Mouse (Mus musculus) brain, adult 2 months (tissue): Measurements from ENCODE around the gene Apoa5.
A peak's percentile ranks its signal among the peaks of the same experiment; 100 is the strongest.

ENCODE experiments used
- DNase-seq: peaks from one replicate; pipeline ENCODE4 v3.0.0; 2011; ENCODE audit warnings: low read depth, low spot score

The Apoa5 gene

GRCm38 (mm10) chr9:46268343-46268873 is at the start of gene Apoa5:
TSS of gene Apoa5 (plus strand) at chr9:46268633.
- no peak for DNase-seq

DNA sequence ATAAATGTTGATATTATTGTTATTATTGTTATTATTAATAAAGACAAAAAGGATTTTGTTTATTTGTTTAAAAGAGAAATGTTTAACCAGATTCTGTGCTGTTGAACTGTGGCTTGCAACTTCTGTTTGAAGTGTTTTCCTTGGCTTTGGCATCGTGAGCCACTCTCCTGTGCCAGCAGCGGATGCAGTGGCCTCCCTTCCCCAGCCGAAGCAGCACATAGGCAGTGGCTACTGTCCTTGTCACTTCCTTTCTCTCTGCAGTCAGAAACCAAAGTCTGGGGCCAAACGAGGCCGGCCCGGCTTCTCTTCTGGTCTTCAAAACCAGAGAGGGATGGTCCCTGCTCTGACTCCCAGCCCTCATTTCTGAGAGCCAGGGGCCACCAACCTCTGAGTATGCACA is 45.3 kb upstream of the Apoa5 start:
- no peak for DNase-seq

- DNase-seq = no peak
Observed at GRCm38 (mm10) chr9:46224101-46224500, 44.3 kb upstream of the Apoa5 start.

- DNase-seq = no peak
Observed at GRCm38 (mm10) chr9:46224945-46225660, 43.3 kb upstream of the Apoa5 start.

DNA sequence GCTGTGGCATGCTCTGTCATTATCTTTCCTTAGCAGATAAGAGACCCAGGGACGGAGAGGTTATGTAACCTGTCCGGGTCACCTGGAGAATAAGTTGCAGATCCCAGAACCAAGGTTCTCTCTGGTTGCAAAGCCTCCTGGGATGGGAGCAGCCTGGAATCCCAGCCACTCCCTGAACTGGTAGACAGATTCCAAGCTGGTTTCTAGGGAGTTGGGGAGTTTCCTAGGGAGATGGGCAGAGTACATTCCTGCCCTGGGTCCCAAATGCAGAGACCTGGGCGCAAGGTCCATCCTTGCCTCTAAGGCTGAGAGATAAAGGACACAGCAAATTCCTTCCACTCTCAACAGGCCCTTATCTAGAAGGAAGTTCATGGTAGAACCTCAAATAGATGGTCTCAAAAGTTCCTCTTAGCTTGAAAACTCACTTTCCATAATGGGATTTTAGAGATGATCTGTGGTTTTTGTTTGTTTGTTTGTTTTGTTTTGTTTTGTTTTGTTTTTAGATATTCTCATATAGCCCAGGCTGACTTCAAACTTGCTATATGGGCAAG is 41.3 kb upstream of the Apoa5 start:
- no peak for DNase-seq

GRCm38 (mm10) chr9:46228491-46228890 is 39.9 kb upstream of the Apoa5 start, which contains the start of gene Apoa1:
TSS of gene Apoa1 (plus strand) at chr9:46228580.
- no peak for DNase-seq

DNA sequence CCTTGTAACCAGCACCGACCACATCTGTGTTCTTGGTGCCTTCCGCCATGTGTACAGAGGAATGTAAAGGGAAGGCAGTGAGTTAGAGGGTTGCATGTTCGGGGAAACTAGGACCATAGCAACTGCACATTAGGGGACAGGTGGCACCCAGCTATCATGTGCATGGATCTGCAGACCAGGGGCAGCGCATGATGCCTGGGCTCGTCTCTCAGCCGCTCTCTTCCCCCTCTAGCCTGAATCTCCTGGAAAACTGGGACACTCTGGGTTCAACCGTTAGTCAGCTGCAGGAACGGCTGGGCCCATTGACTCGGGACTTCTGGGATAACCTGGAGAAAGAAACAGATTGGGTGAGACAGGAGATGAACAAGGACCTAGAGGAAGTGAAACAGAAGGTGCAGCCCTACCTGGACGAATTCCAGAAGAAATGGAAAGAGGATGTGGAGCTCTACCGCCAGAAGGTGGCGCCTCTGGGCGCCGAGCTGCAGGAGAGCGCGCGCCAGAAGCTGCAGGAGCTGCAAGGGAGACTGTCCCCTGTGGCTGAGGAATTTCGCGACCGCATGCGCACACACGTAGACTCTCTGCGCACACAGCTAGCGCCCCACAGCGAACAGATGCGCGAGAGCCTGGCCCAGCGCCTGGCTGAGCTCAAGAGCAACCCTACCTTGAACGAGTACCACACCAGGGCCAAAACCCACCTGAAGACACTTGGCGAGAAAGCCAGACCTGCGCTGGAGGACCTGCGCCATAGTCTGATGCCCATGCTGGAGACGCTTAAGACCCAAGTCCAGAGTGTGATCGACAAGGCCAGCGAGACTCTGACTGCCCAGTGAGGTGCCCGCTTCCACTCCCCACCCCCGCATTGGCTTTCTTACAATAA is 38.6 kb upstream of the Apoa5 start:
- peak; percentile 98 for DNase-seq

DNA sequence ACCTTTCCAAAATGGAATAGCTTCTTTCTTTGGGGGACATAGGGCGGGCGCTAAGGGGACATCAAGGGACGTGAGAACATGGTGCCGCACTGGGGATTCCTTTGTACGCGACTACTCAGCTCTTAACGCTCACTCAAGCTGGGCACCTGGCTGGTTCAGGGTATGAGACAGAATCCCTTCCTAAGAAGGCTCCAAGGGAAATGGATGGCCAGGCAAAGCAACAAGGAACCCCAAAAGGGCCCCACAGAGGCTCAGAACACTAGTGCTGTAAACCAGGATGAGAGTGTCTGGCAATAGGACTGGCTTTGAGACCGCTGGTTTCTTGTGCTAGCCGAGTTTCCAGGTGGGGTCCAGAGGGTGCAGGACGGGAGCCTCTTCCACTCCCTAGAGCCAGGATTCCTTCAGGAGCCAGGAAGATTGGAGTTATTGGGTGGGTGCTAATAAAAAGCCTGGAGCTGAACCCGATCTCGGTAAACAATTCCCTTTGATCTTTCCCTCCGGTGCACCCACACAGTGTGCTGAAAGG is 37.9 kb upstream of the Apoa5 start:
- DNase-seq = no peak

- DNase-seq = peak; percentile 57
Observed at GRCm38 (mm10) chr9:46235196-46235595, 33.2 kb upstream of the Apoa5 start.

DNA sequence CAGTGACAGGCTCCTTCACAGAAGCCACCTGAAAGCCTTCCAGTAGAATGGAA is 33.0 kb upstream of the Apoa5 start, which contains the start of gene Apoc3:
Gene Apoc3, minus strand, starts transcription at position 41 of the 53 bp plus-strand sequence.
- DNase-seq = no peak

DNA sequence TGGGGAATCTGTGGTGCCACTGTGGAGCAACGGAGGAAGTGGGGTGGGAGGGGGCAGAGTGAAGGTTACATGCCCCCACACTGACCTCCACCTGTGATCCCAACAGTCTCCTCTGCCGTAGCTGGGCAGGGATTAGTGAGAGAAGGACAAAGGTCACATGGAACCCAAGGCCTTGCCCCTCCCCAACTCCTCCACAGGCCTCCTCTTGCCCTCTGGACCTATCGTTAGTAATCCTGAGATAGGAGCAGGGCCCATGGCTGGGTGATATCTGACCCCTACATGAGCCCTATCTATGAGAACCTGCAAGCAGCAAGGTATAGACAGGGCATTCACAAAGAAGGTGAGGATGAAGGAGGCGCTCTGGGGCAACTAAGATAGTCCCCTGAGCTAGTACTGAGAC is 32.8 kb upstream of the Apoa5 start:
- DNase-seq = no peak

DNA sequence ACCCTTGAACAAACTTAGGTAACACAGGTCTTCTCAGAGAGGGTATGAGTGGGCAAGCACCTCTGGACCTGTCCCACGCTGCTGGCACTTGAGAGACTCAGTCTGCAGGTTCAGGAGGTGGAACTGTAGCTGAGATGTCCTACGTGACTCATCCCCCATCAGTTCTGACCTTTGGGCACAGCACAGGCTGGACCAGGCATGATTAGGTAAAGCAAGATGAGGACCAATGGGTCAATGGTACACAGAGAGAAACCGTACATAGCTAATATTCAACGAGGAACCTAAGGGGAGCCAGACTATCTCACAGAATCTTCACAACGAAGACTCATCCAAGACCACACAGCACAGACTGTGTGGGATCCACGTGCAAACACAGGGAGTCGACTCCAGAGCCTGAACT is 29.6 kb upstream of the Apoa5 start:
- no peak for DNase-seq

GRCm38 (mm10) chr9:46240526-46241153 is 27.8 kb upstream of the Apoa5 start, which contains the start of gene Apoa4:
TSS of gene Apoa4 (plus strand) at chr9:46240696.
- no peak for DNase-seq

- DNase-seq = no peak
Observed at GRCm38 (mm10) chr9:46241818-46242217, 26.6 kb upstream of the Apoa5 start.

DNA sequence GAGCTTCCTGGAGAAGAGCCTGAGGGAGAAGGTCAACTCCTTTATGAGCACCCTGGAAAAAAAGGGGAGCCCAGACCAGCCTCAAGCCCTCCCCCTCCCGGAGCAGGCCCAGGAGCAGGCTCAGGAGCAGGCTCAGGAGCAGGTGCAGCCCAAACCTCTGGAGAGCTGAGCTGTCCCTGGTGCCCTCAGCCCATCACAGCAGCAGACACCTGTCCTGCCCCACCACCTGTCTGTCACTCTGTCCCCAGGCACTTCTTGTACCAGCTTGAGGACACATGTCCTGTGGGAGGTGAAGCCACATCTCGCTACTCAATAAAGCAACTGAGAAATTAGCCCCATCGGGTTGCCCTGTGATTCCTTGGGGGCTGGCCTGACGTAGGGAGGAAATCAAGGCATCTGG is 25.3 kb upstream of the Apoa5 start:
- no peak for DNase-seq

DNA sequence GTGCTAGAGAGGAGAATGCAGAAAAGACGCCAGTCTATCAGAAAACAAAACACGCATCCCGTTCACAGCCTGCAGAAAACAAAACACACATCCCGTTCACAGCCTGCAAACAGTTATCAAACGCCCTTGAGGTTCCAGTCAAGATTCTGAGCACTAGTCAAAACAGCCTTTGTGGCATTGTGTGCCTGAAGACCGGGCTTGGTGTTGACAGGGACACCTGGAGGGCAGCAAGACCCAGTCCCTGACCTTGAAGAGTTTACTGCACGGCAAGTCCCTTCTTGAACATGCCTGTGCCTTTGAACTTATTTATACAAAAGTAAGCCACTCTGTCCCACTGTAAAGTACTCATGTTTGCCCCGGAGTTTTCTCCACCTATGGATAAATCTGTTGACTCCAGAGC is 24.8 kb upstream of the Apoa5 start:
- no peak for DNase-seq

DNA sequence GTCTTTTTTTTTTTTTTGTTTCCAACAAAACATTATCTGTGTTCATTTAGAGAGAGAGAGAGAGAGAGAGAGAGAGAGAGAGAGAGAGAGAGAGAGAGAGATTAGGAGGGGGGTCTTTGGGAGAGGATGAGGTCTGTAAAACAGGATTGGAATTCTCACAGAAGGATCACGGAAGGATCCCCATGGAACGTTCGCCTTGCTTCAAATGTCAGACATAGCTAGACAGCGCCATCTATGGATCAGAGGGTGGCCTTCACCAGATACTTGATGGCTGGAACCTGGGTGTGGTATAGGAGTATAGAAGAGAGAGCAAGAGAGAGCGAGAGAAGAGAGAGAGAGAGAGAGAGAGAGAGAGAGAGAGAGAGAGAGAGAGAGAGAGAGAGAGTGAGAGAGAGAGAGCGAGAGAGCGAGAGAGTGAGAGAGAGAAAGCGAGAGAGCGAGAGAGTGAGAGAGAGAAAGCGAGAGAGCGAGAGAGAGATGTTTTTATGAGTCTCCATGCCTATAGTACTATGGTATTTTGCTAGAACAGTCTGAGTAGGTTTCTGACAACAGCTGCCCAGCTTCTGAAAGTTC is 21.6 kb upstream of the Apoa5 start:
- DNase-seq = peak; percentile 94

DNA sequence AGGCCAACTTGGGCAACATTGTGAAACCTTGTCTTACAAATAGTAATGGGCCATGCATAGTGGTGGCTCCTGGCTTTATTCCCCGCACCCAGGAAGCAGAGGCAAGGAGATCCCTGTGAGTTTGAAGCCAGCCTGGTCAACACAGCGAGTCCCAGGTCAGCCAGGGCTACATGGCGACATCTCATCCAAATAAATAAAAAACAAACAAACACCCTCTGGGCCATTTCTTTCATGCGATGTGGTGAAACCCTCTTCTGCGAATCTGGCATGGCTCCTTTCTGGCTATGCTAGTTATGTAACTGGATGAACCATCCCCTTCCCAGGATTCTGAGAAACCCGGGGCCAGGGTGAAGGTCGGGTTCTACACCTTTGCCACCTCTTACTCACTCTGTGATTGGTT is 12.3 kb upstream of the Apoa5 start:
- no peak for DNase-seq

- DNase-seq = peak; percentile 14
Observed at GRCm38 (mm10) chr9:46256658-46257385, 11.6 kb upstream of the Apoa5 start.

DNA sequence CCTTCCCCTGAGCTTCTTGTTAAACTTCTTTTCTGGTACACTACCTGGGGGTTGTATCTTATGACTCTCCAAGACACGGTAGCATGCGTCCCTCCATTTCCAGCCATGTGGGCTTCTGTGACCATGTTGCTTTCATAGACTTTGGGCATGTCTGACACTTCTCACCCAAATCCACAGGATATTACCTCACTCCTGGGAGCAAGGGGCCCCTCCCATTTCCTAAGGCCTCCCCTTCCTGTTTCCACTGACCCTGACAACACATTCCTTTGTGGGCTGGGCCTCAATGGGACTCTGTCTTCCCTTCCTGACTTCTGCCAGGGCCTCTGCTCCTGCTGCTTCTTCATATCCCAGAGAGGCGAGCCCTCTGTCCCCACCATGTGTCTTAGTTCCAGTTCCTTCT is 10.9 kb upstream of the Apoa5 start:
- no peak for DNase-seq

- no peak for DNase-seq
Observed at GRCm38 (mm10) chr9:46259111-46259510, 9.3 kb upstream of the Apoa5 start.
